Mouse (Mus musculus) lung, postnatal 36 days (tissue): ENCODE results near the gene Trak1.

Source experiments
- DNase-seq: peaks from one replicate; pipeline ENCODE4 v3.0.0; 2022; ENCODE audit warnings: mixed read lengths

Gene Trak1

DNA sequence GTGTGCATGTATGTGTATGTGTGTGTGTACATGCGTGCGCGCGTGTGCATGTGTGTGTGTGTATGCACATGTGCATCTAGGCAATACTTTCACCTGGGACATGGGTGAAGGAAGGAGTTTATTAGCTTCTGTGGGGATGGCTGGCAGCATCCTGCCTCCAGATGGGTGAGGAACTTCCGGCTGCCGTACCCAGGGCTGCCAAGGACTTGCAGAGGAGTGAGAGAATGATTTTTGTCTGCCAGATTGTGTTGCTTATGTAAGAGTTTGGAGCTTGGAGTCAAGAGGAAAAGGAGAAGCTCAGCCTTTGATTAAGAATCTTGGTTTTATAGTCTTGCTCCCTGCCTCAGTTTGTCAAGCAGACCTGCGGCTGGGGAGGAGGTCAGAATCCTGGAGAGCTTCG lies 208.0 kb downstream of the Trak1 start:
- no peak for DNase-seq

DNA sequence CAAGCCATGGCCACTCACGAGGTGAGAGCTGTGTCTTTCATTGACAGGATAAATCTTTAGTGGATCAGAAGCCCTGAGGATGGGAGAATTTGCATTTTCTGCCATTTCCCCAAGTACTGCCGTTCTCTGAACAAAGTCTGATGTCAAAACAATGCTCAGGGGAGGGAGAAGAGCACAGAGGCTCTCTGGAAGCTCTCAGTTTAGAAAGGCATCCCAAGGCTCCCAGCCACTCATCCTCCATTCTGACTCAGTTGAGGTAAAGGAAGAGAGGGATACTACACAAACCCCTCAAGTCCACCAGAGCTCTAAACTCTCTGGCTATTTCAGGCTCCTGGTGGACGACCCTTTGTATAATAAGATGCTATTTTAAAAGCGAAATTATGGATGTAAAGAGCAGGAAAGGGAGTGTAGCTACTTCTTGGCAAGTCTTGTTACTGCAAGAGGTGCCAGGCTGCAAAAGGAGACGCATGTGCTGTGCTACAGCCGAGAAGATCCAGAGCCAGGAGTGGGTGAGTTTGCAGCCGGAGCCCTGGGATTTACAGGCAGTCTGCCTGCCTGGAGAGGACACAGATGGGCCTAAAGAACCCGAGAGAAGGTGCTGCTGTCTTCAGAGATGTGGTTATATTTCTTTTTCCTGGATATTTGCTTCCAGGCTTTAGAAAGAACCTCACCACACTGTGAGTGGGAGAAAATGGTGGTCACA lies 209.3 kb downstream of the Trak1 start:
- no peak for DNase-seq

DNA sequence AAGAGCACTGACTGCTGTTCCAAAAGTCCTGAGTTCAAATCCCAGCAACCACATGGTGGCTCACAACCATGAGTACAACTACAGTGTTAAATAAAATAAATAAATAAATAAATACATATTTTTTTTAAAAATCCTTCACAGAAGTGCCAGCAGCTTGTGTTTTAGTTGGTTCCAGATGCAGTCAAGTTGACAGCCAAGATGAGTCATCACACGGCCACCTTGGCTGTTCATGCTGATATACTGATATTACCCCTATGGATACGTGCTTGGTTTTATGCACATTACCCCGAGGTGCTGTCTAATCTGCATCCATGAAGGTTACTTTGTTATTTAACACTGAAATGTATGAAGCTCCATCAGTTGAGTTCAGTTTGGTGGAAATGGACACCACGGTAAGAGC lies 214.6 kb downstream of the Trak1 start:
- no peak for DNase-seq

DNA sequence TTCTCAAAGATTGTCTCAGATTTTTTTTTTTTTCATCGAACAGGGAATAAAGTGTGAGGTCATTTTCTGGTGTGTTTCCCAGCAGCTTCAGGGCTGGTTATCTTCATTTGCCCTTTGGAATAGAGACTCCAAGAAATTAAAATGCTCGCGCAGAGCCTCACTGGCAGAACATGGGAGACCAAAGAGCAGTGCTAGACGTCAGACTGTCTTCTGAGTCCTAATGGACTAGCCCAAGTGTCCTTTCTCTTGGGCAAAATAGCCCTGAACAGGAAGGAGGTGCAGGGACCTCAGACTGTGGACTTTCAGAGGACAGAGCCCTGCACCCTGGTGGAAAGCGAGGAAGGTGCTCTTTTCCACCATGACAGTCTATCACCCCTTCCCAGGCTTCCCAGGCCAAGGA lies 217.2 kb downstream of the Trak1 start:
- no peak for DNase-seq

DNA sequence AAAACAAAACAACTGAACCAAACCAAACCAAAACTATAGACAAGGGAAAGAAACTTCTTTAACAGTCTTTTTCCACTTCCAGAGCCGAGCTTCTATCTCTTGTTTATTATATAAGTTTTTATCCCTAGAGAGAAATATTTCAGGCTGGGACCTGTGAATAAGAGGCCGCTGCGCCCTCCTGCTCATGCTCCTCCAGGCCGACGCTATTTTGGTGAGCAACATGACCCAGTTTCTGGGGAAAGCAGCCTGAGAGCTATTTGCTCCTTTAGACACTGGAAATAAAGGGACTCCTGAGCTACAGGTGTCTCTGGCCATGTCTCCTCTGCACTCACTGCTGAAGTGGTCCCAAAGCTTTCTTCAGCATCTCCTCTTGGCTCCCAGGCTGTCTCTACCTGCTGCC lies 222.7 kb downstream of the Trak1 start:
- no peak for DNase-seq
